Mouse (Mus musculus): ENCODE data around the gene Dtnbp1. TPM values are rescaled to one million over a fixed set of nuclear protein-coding genes. Genes with fewer than 3 reads are reported as not detected.
A peak's percentile ranks its signal among the peaks of the same experiment; 100 is the strongest.

The Dtnbp1 gene
- polyA plus RNA-seq, 1 experiment from 2014 or later: 118 TPM

GRCm38 (mm10) chr13:45006483-45006882, 4.5 kb upstream of the Dtnbp1 start:
- H3K36me3 ChIP-seq (ENCODE audit: control insufficient read depth, insufficient read depth): no peaks in the 10 kb centered on the region
- no peak overlapping the region for H3K9ac ChIP-seq (replicated peaks; ENCODE audit: low read depth, low read length)
- no peaks in the 10 kb centered on the region for H3K9me3 ChIP-seq (ENCODE audit: control insufficient read depth, low read length)
- no peaks in the 10 kb centered on the region for H3K27me3 ChIP-seq (replicated peaks; ENCODE audit: control insufficient read depth, insufficient read depth, low read length)
- WGBS: 78% methylated on average over 5 of the region's 5 CpGs
- no peak overlapping the region for H3K27ac ChIP-seq (ENCODE audit: low read length)
- no peak overlapping the region for H3K4me2 ChIP-seq (ENCODE audit: low read length)
- ATAC-seq: no peak
- H3K4me1 ChIP-seq (replicated peaks; ENCODE audit: control insufficient read depth, insufficient read depth, low read length): peaks cover 5% of the 10 kb centered on the region
- H3K4me3 ChIP-seq (replicated peaks; ENCODE audit: low read length): no peak overlapping the region

DNA sequence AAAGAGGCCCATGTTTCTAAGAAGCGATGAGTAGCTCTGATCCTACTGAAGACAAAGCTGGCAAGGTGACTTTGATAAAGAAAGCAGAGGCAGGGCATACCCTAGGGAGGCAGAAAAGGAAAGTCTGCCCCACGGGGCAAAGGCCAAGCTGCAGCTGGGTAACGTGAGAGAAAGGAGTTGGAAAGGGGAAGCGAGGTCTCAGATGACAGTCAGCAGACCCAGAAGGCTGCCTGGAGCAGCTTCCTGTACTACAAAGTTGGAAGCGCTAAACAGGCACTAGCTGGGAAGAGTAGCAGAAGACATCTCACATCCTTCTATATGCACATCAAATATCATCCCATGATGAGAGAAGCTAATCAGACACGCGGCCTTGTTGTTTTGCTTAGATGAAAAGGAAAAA, 3.9 kb upstream of the Dtnbp1 start:
- Histone ChIP-seq H3K4me3 (replicated peaks; ENCODE audit: low read length) (no peak overlapping the region), H3K27me3 (replicated peaks; ENCODE audit: control insufficient read depth, insufficient read depth, low read length) (no peaks in the 10 kb centered on the region), H3K4me2 (ENCODE audit: low read length) (no peak overlapping the region), H3K27ac (ENCODE audit: low read length) (no peak overlapping the region), H3K4me1 (replicated peaks; ENCODE audit: control insufficient read depth, insufficient read depth, low read length) (peaks cover 11% of the 10 kb centered on the region), H3K9me3 (ENCODE audit: control insufficient read depth, low read length) (no peaks in the 10 kb centered on the region), H3K9ac (replicated peaks; ENCODE audit: low read depth, low read length) (no peak overlapping the region), H3K36me3 (ENCODE audit: control insufficient read depth, insufficient read depth) (no peaks in the 10 kb centered on the region)
- 91% methylated on average over 7 of the region's 7 CpGs for WGBS
- ATAC-seq: no peak

- no peak overlapping the region for H3K4me3 ChIP-seq (replicated peaks; ENCODE audit: low read length)
- no peaks in the 10 kb centered on the region for H3K27me3 ChIP-seq (replicated peaks; ENCODE audit: control insufficient read depth, insufficient read depth, low read length)
- H3K4me2 ChIP-seq (ENCODE audit: low read length): no peak overlapping the region
- no peaks in the 10 kb centered on the region for H3K36me3 ChIP-seq (ENCODE audit: control insufficient read depth, insufficient read depth)
- H3K4me1 ChIP-seq (replicated peaks; ENCODE audit: control insufficient read depth, insufficient read depth, low read length): peaks cover 16% of the 10 kb centered on the region
- H3K9me3 ChIP-seq (ENCODE audit: control insufficient read depth, low read length): no peaks in the 10 kb centered on the region
- WGBS: 87% methylated on average over 5 of the region's 5 CpGs
- no peak overlapping the region for H3K27ac ChIP-seq (ENCODE audit: low read length)
- ATAC-seq: no peak
- H3K9ac ChIP-seq (replicated peaks; ENCODE audit: low read depth, low read length): no peak overlapping the region
Measured at GRCm38 (mm10) chr13:45004987-45005592, 3.1 kb upstream of the Dtnbp1 start.

DNA sequence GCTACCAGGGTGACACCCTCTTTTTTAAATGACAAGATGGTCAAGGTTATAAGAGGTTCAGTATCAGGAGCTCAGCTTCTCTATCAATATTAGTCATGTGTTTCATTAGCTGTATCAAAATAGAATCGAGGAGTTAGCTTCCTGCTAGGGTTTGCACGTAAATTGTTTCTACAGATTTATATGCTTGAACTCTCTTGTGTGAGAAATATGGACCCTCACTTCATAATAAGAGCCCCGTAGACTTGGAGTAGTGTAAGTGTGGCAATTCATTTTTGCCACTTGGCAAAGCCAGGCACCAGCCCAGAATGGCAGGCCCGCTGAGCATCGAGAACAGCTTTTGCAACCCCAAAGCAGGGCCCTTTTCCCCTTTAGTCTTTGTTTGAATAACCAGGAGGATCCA, 1.1 kb upstream of the Dtnbp1 start:
- Histone ChIP-seq H3K36me3 (ENCODE audit: control insufficient read depth, insufficient read depth) (no peaks in the 10 kb centered on the region), H3K9ac (replicated peaks; ENCODE audit: low read depth, low read length) (no peak overlapping the region), H3K27me3 (replicated peaks; ENCODE audit: control insufficient read depth, insufficient read depth, low read length) (no peaks in the 10 kb centered on the region), H3K4me1 (replicated peaks; ENCODE audit: control insufficient read depth, insufficient read depth, low read length) (peaks cover 17% of the 10 kb centered on the region), H3K4me2 (ENCODE audit: low read length) (peak overlapping the region; percentile 81; the same call in 1 of the 2 replicates), H3K9me3 (ENCODE audit: control insufficient read depth, low read length) (no peaks in the 10 kb centered on the region), H3K4me3 (replicated peaks; ENCODE audit: low read length) (no peak overlapping the region), H3K27ac (ENCODE audit: low read length) (no peak overlapping the region)
- 65% methylated on average over 5 of the region's 5 CpGs for WGBS
- ATAC-seq: no peak

- H3K27ac ChIP-seq (ENCODE audit: low read length): no peak overlapping the region
- H3K4me1 ChIP-seq (replicated peaks; ENCODE audit: control insufficient read depth, insufficient read depth, low read length): peaks cover 17% of the 10 kb centered on the region
- H3K4me2 ChIP-seq (ENCODE audit: low read length): peak overlapping the region; percentile 81
- no peaks in the 10 kb centered on the region for H3K9me3 ChIP-seq (ENCODE audit: control insufficient read depth, low read length)
- no peaks in the 10 kb centered on the region for H3K27me3 ChIP-seq (replicated peaks; ENCODE audit: control insufficient read depth, insufficient read depth, low read length)
- peak overlapping the region; percentile 70 for H3K9ac ChIP-seq (replicated peaks; ENCODE audit: low read depth, low read length)
- peak; percentile 60 for ATAC-seq
- H3K36me3 ChIP-seq (ENCODE audit: control insufficient read depth, insufficient read depth): no peaks in the 10 kb centered on the region
- 0% methylated on average over 51 of the region's 52 CpGs for WGBS
- peak overlapping the region; percentile 87 for H3K4me3 ChIP-seq (replicated peaks; ENCODE audit: low read length)
Measured at GRCm38 (mm10) chr13:45001228-45001910, 578 bp downstream of the Dtnbp1 start.

GRCm38 (mm10) chr13:45000836-45001227, 1.1 kb downstream of the Dtnbp1 start:
- H3K27me3 ChIP-seq (replicated peaks; ENCODE audit: control insufficient read depth, insufficient read depth, low read length): no peaks in the 10 kb centered on the region
- H3K27ac ChIP-seq (ENCODE audit: low read length): no peak overlapping the region
- H3K4me3 ChIP-seq (replicated peaks; ENCODE audit: low read length): peak overlapping the region; percentile 87
- ATAC-seq: no peak
- H3K4me2 ChIP-seq (ENCODE audit: low read length): peak overlapping the region; percentile 81
- WGBS: 20% methylated on average over 7 of the region's 7 CpGs
- H3K4me1 ChIP-seq (replicated peaks; ENCODE audit: control insufficient read depth, insufficient read depth, low read length): peaks cover 17% of the 10 kb centered on the region
- H3K36me3 ChIP-seq (ENCODE audit: control insufficient read depth, insufficient read depth): no peaks in the 10 kb centered on the region
- no peaks in the 10 kb centered on the region for H3K9me3 ChIP-seq (ENCODE audit: control insufficient read depth, low read length)
- H3K9ac ChIP-seq (replicated peaks; ENCODE audit: low read depth, low read length): peak overlapping the region; percentile 70

- no peaks in the 10 kb centered on the region for H3K36me3 ChIP-seq (ENCODE audit: control insufficient read depth, insufficient read depth)
- H3K4me1 ChIP-seq (replicated peaks; ENCODE audit: control insufficient read depth, insufficient read depth, low read length): peaks cover 17% of the 10 kb centered on the region
- H3K4me2 ChIP-seq (ENCODE audit: low read length): no peak overlapping the region
- no peak overlapping the region for H3K4me3 ChIP-seq (replicated peaks; ENCODE audit: low read length)
- no peak overlapping the region for H3K9ac ChIP-seq (replicated peaks; ENCODE audit: low read depth, low read length)
- no peak overlapping the region for H3K27ac ChIP-seq (ENCODE audit: low read length)
- no peaks in the 10 kb centered on the region for H3K9me3 ChIP-seq (ENCODE audit: control insufficient read depth, low read length)
- WGBS: 95% methylated on average over 12 of the region's 12 CpGs
- H3K27me3 ChIP-seq (replicated peaks; ENCODE audit: control insufficient read depth, insufficient read depth, low read length): no peaks in the 10 kb centered on the region
- ATAC-seq: no peak
Measured at GRCm38 (mm10) chr13:44999211-44999610, 2.7 kb downstream of the Dtnbp1 start.

DNA sequence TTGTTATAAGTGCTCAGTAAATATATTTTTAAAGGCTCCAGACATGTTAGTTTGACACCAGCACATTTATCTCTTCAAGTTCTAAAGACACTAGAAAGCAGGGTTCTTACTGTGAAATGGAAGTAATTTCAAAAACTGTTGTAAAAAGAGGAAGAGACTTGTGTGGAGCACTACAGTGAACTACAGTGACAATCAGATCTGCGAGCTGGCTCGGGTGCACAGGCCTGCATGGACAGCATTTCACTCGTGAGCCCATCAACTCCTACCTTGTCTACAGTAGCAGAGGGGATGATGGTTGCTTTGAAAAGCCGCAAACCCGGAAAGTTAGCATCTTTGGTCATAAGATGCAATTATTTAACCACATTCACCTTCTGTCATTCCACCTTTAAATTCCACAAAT, 5.6 kb downstream of the Dtnbp1 start:
- no peaks in the 10 kb centered on the region for H3K36me3 ChIP-seq (ENCODE audit: control insufficient read depth, insufficient read depth)
- no peak overlapping the region for H3K9ac ChIP-seq (replicated peaks; ENCODE audit: low read depth, low read length)
- H3K27me3 ChIP-seq (replicated peaks; ENCODE audit: control insufficient read depth, insufficient read depth, low read length): no peaks in the 10 kb centered on the region
- H3K9me3 ChIP-seq (ENCODE audit: control insufficient read depth, low read length): no peaks in the 10 kb centered on the region
- H3K4me3 ChIP-seq (replicated peaks; ENCODE audit: low read length): no peak overlapping the region
- ATAC-seq: no peak
- H3K4me2 ChIP-seq (ENCODE audit: low read length): no peak overlapping the region
- peaks cover 11% of the 10 kb centered on the region for H3K4me1 ChIP-seq (replicated peaks; ENCODE audit: control insufficient read depth, insufficient read depth, low read length)
- no peak overlapping the region for H3K27ac ChIP-seq (ENCODE audit: low read length)
- WGBS: 87% methylated on average over 5 of the region's 5 CpGs

- Histone ChIP-seq H3K27me3 (replicated peaks; ENCODE audit: control insufficient read depth, insufficient read depth, low read length) (no peaks in the 10 kb centered on the region), H3K36me3 (ENCODE audit: control insufficient read depth, insufficient read depth) (no peaks in the 10 kb centered on the region), H3K27ac (ENCODE audit: low read length) (no peak overlapping the region), H3K9me3 (ENCODE audit: control insufficient read depth, low read length) (no peaks in the 10 kb centered on the region), H3K4me3 (replicated peaks; ENCODE audit: low read length) (no peak overlapping the region), H3K4me1 (replicated peaks; ENCODE audit: control insufficient read depth, insufficient read depth, low read length) (peaks cover 5% of the 10 kb centered on the region), H3K4me2 (ENCODE audit: low read length) (no peak overlapping the region), H3K9ac (replicated peaks; ENCODE audit: low read depth, low read length) (no peak overlapping the region)
- 85% methylated on average over 10 of the region's 10 CpGs for WGBS
- no peak for ATAC-seq
Measured at GRCm38 (mm10) chr13:44992550-44993205, 9.3 kb downstream of the Dtnbp1 start.

All from forebrain, embryonic 16.5 days (tissue).